Comparison of ENCODE assay signal across 8 mouse cellular contexts in the genomic region with DNA sequence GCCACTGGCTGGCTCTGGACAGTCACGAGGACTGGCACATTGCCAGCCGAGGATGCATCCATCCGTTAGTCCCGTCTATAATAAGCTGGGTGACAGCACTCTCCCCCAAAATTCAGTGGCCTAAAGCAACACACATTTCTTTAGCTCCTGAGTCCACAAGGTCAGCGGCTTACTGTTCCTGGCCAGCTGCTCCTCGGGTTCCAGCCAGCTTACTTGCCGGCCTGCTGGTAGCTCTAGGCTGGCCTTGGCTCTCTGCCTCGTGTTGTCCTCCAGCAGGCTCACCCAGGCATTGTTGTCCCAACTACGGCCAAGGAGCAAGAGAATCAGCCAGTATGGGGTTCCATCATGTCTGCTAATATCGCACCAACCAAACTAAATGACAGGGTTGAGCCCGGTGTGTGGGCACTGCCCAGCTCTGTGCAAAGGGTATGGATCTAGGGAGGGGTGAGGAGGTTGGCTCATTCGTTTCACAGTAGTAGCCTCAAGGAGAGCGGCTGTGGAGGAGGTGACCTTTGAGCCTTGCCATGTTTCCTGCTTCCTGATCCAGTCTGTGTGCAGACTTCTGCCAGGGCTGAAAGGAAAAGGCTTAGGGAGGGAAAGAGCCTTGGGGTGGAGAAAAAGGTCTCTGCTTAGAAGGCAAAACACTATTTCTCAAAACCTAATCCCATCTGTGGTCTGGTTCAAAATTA.
DNase-seq lines count a peak whose midpoint lies in the region; ATAC-seq lines count a peak whose summit lies in the region.

No protein-coding gene starts in this region.

- DNase-seq in kidney, adult 18-20 months = peak; percentile 71
- DNase-seq in adrenal gland, adult 2 months = peak; percentile 89
- DNase-seq in heart, adult 8-10 months (ENCODE audit: low spot score) = peak; percentile 31
- DNase-seq in kidney, postnatal 10 days = peak; percentile 60
- DNase-seq in liver = no peak

- no peak overlapping the region for H3K4me3 ChIP-seq in kidney, embryonic 14.5 days (ENCODE audit: low read length)
- no peak overlapping the region for H3K4me3 ChIP-seq in neural tube, embryonic 15.5 days (replicated peaks)

- no peak overlapping the region for H3K4me2 ChIP-seq in kidney, embryonic 14.5 days (replicated peaks; ENCODE audit: low read depth, low read length)
- no peak overlapping the region for H3K4me2 ChIP-seq in neural tube, embryonic 15.5 days

- H3K27ac ChIP-seq in kidney, embryonic 14.5 days (ENCODE audit: low read depth, low read length) = no peak overlapping the region
- no peak overlapping the region for H3K27ac ChIP-seq in neural tube, embryonic 15.5 days (replicated peaks)

- peaks cover 11% of the 10 kb centered on the region; the same call in 1 of the 2 replicates for H3K4me1 ChIP-seq in kidney, embryonic 14.5 days (ENCODE audit: control insufficient read depth, insufficient read depth, low read length)
- 0 out of 2 replicates have a peak, but pooled peaks cover 4% of the 10 kb centered on the region for H3K4me1 ChIP-seq in neural tube, embryonic 15.5 days

- no peak for ATAC-seq in kidney, embryonic 14.5 days (ENCODE audit: low FRiP score, low TSS enrichment)
- no peak for ATAC-seq in neural tube, embryonic 15.5 days (ENCODE audit: low FRiP score)
- no peak for ATAC-seq in megakaryocyte-erythroid progenitor cell, adult 5-6 weeks (replicated peaks; ENCODE audit: low FRiP score, low TSS enrichment, poor library complexity, severe bottlenecking)

- H3K27me3 ChIP-seq in kidney, embryonic 14.5 days (ENCODE audit: control insufficient read depth, insufficient read depth, low read length) = no peaks in the 10 kb centered on the region
- no peaks in the 10 kb centered on the region for H3K27me3 ChIP-seq in neural tube, embryonic 15.5 days (replicated peaks)

- H3K9ac ChIP-seq in kidney, embryonic 14.5 days (ENCODE audit: low read depth, low read length) = no peak overlapping the region; the same call in 1 of the 2 replicates
- H3K9ac ChIP-seq in neural tube, embryonic 15.5 days (replicated peaks) = no peak overlapping the region

- no peaks in the 10 kb centered on the region for H3K36me3 ChIP-seq in kidney, embryonic 14.5 days (ENCODE audit: control insufficient read depth, insufficient read depth, low read length)
- no peaks in the 10 kb centered on the region for H3K36me3 ChIP-seq in neural tube, embryonic 15.5 days

- no peaks in the 10 kb centered on the region for H3K9me3 ChIP-seq in kidney, embryonic 14.5 days (ENCODE audit: control insufficient read depth, low read length)
- H3K9me3 ChIP-seq in neural tube, embryonic 15.5 days (replicated peaks) = no peaks in the 10 kb centered on the region

- WGBS in kidney, embryonic 14.5 days = 45% methylated on average over 13 of the region's 13 CpGs
- 65% methylated on average over 13 of the region's 13 CpGs for WGBS in neural tube, embryonic 15.5 days
